Mouse (Mus musculus): ENCODE measurements around the gene Chd1l. TPM values are rescaled to one million over a fixed set of nuclear protein-coding genes. Genes with fewer than 3 reads are reported as not detected.

Gene Chd1l
- 11.0 and 16.6 TPM in 2 replicates for polyA plus RNA-seq (2011; ENCODE audit: insufficient read depth, insufficient read length, low replicate concordance, missing spikeins)

DNA sequence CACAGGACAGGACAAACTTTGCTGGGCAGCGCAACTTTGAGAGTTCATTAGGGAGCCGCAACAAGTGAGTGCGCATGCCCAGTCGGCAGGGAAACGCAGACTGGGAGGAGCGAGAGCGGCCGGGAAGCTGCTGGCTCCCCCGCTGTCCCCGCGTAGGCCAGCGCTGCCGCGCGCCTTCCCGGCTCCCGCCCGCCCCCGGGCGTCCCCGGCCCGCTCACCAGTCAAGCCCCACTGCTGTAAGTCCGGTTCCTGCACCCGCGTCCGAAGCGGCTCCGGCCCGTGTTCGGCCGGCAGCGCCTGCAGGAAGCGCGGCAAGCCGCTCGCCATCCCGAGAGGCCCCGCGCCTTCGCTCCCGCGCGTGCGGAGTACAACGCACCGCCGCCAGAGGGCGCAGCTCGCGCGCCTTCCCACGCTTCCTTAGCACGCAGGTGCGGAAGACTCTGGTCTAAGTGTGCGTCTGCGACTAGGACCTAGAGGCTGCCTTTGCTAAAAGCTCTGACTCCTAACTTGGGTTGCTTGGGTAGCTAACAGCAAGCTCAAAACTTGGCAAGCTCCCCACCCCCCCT, at the start of gene Chd1l:
TSS of gene Chd1l (minus strand) at position 359 of the 566 bp plus-strand sequence.
- Histone ChIP-seq H3K4me3 (replicated peaks; ENCODE audit: control insufficient read depth, low read depth, low read length) (peak within 1 kb of the TSS; percentile 78), H3K4me1 (ENCODE audit: control insufficient read depth, insufficient read depth, low read length) (no peaks in the 10 kb centered on the region; the same call in 1 of the 2 replicates), H3K27ac (ENCODE audit: control insufficient read depth, insufficient read depth, low read depth, low read length, poor library complexity) (peak within 1 kb of the TSS; percentile 4)
- TF ChIP-seq POLR2A (IDR thresholded peaks at IDR 0.05; ENCODE audit: borderline replicate concordance, control insufficient read depth, low read depth, low read length) (peak; percentile 75; the same call in 1 of the 2 replicates), CTCF (IDR thresholded peaks at IDR 0.05; ENCODE audit: control insufficient read depth, insufficient read depth, low read length) (peak; percentile 98)
- WGBS: 2% methylated on average over 48 of the region's 56 CpGs

DNA sequence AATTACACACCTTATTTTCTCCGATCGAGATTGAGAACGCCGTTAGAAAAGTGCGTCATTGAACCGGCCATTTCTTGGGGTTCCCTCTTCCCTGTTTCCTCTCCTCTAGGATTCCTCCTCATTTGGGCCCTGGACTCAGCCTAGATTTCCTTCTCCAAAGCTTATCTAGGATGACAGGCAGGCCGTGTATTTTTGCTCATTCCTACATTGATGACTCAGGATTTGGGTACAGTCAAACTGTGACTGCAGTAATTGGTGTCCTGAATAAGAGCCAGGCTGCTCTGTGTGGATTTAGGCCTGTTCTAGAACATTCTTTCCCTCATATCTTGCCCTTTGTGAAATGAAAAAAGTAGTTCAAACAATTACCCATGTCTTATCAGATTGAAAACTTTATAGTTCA, 49.7 kb upstream of the Chd1l start:
- Histone ChIP-seq H3K4me1 (ENCODE audit: control insufficient read depth, insufficient read depth, low read length) (no peaks in the 10 kb centered on the region), H3K4me3 (replicated peaks; ENCODE audit: control insufficient read depth, low read depth, low read length) (no peak overlapping the region), H3K27ac (ENCODE audit: control insufficient read depth, insufficient read depth, low read depth, low read length, poor library complexity) (no peak overlapping the region)
- TF ChIP-seq POLR2A (IDR thresholded peaks at IDR 0.05; ENCODE audit: borderline replicate concordance, control insufficient read depth, low read depth, low read length) (no peak), CTCF (IDR thresholded peaks at IDR 0.05; ENCODE audit: control insufficient read depth, insufficient read depth, low read length) (no peak)
- 87% methylated on average over 7 of the region's 7 CpGs for WGBS

DNA sequence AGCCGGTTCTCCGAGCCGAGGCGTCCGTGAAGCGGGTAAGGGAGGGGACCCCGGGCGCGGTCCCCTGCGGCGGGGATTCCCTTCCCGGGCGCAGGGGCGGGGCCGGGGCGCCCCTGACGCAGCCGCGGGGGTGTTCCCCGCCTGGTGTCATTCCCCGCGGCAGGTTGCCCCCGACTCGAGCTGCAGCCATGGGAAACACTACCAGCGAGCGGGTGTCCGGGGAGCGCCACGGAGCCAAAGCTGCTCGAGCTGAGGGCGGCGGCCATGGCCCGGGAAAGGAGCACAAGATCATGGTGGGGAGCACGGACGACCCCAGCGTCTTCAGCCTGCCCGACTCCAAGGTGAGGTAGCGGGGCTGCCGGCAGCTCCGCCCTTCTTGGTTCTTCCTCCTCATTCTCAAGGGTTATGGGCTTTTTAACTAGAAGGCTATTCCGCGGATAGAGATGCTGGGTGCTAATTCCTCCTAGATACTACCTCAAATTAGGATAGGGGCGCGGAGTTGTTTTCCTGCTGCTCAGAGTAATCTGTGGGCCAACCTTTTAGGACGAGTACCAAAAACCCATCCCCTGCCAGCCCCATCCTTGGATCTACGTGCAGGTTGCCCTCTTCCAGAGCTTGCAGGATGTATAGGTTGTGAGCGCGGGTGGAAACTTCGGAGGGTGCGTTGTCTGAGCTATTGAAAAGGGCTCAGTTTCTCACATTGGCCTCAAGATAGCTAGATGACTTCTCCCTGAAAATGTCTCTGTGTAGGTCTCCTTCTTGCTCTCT, 48.6 kb upstream of the Chd1l start:
- TF ChIP-seq CTCF (IDR thresholded peaks at IDR 0.05; ENCODE audit: control insufficient read depth, insufficient read depth, low read length) (no peak), POLR2A (IDR thresholded peaks at IDR 0.05; ENCODE audit: borderline replicate concordance, control insufficient read depth, low read depth, low read length) (no peak; the same call in 1 of the 2 replicates)
- 1% methylated on average over 50 of the region's 50 CpGs for WGBS
- peak overlapping the region; percentile 14 for H3K27ac ChIP-seq (ENCODE audit: control insufficient read depth, insufficient read depth, low read depth, low read length, poor library complexity)
- H3K4me1 ChIP-seq (ENCODE audit: control insufficient read depth, insufficient read depth, low read length): no peaks in the 10 kb centered on the region
- peak overlapping the region; percentile 80 for H3K4me3 ChIP-seq (replicated peaks; ENCODE audit: control insufficient read depth, low read depth, low read length)

GRCm38 (mm10) chr3:97657655-97658411, 47.8 kb upstream of the Chd1l start, which contains the start of gene Prkab2:
Gene Prkab2 (plus strand): TSS chr3:97658193.
- Histone ChIP-seq H3K4me3 (replicated peaks; ENCODE audit: control insufficient read depth, low read depth, low read length) (peak within 1 kb of the TSS; percentile 80), H3K4me1 (ENCODE audit: control insufficient read depth, insufficient read depth, low read length) (no peaks in the 10 kb centered on the region), H3K27ac (ENCODE audit: control insufficient read depth, insufficient read depth, low read depth, low read length, poor library complexity) (peak within 1 kb of the TSS; percentile 24)
- TF ChIP-seq CTCF (IDR thresholded peaks at IDR 0.05; ENCODE audit: control insufficient read depth, insufficient read depth, low read length): no peak
- peak; percentile 26; the same call in 1 of the 2 replicates for TF ChIP-seq POLR2A (IDR thresholded peaks at IDR 0.05; ENCODE audit: borderline replicate concordance, control insufficient read depth, low read depth, low read length)
- 2% methylated on average over 51 of the region's 51 CpGs for WGBS

GRCm38 (mm10) chr3:97654901-97655300, 44.9 kb upstream of the Chd1l start:
- 85% methylated on average over 8 of the region's 8 CpGs for WGBS
- TF ChIP-seq CTCF (IDR thresholded peaks at IDR 0.05; ENCODE audit: control insufficient read depth, insufficient read depth, low read length) (peak; percentile 54), POLR2A (IDR thresholded peaks at IDR 0.05; ENCODE audit: borderline replicate concordance, control insufficient read depth, low read depth, low read length) (no peak)
- Histone ChIP-seq H3K4me3 (replicated peaks; ENCODE audit: control insufficient read depth, low read depth, low read length) (no peak overlapping the region), H3K4me1 (ENCODE audit: control insufficient read depth, insufficient read depth, low read length) (no peaks in the 10 kb centered on the region), H3K27ac (ENCODE audit: control insufficient read depth, insufficient read depth, low read depth, low read length, poor library complexity) (no peak overlapping the region)

GRCm38 (mm10) chr3:97653781-97654180, 43.8 kb upstream of the Chd1l start:
- WGBS: 86% methylated on average over 5 of the region's 5 CpGs
- TF ChIP-seq POLR2A (IDR thresholded peaks at IDR 0.05; ENCODE audit: borderline replicate concordance, control insufficient read depth, low read depth, low read length): no peak
- no peak for TF ChIP-seq CTCF (IDR thresholded peaks at IDR 0.05; ENCODE audit: control insufficient read depth, insufficient read depth, low read length)
- Histone ChIP-seq H3K27ac (ENCODE audit: control insufficient read depth, insufficient read depth, low read depth, low read length, poor library complexity) (no peak overlapping the region), H3K4me3 (replicated peaks; ENCODE audit: control insufficient read depth, low read depth, low read length) (no peak overlapping the region), H3K4me1 (ENCODE audit: control insufficient read depth, insufficient read depth, low read length) (no peaks in the 10 kb centered on the region)

DNA sequence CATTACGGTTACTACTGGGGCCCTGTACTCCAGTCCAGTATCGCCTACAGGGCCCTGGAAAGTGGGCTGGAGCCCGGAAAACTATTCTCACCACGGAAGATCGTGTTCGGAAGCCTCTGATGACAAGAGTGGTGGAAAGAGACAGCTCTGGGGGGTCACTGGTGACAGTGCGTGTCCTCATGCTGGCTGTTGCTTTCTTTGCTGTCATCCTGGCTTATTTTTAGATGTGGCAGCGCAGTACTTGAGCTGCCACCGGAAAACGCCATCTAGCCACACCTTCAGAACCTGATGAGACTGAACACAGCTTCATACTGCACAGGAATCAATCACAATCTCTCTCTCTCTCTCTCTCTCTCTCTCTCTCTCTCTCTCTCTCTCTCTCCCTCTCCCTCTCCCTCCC, 41.6 kb upstream of the Chd1l start:
- TF ChIP-seq CTCF (IDR thresholded peaks at IDR 0.05; ENCODE audit: control insufficient read depth, insufficient read depth, low read length) (no peak), POLR2A (IDR thresholded peaks at IDR 0.05; ENCODE audit: borderline replicate concordance, control insufficient read depth, low read depth, low read length) (no peak)
- Histone ChIP-seq H3K4me3 (replicated peaks; ENCODE audit: control insufficient read depth, low read depth, low read length) (no peak overlapping the region), H3K27ac (ENCODE audit: control insufficient read depth, insufficient read depth, low read depth, low read length, poor library complexity) (no peak overlapping the region), H3K4me1 (ENCODE audit: control insufficient read depth, insufficient read depth, low read length) (no peaks in the 10 kb centered on the region)
- WGBS: 85% methylated on average over 10 of the region's 10 CpGs

- no peak overlapping the region for H3K4me3 ChIP-seq (replicated peaks; ENCODE audit: control insufficient read depth, low read depth, low read length)
- WGBS: 84% methylated on average over 6 of the region's 6 CpGs
- H3K4me1 ChIP-seq (ENCODE audit: control insufficient read depth, insufficient read depth, low read length): no peaks in the 10 kb centered on the region
- H3K27ac ChIP-seq (ENCODE audit: control insufficient read depth, insufficient read depth, low read depth, low read length, poor library complexity): no peak overlapping the region
- TF ChIP-seq POLR2A (IDR thresholded peaks at IDR 0.05; ENCODE audit: borderline replicate concordance, control insufficient read depth, low read depth, low read length) (no peak), CTCF (IDR thresholded peaks at IDR 0.05; ENCODE audit: control insufficient read depth, insufficient read depth, low read length) (no peak)
Observed at GRCm38 (mm10) chr3:97649469-97649868, 39.5 kb upstream of the Chd1l start.
